Mouse (Mus musculus) cortical plate, adult 2 months (tissue): ENCODE measurements around the gene Palm. TPM values are rescaled to one million over a fixed set of nuclear protein-coding genes. Genes with fewer than 3 reads are reported as not detected.

Source experiments
- H3K27ac ChIP-seq: fragments of 200-500 bp; 2 replicates; pipeline ENCODE4 v1.5.1; 2012; ENCODE audit warnings: low read length, control low read depth, inconsistent platforms; ENCODE audit not compliant: insufficient read depth
- H3K4me1 ChIP-seq: fragments of 200-500 bp; 2 replicates; pipeline ENCODE4 v1.6.1; 2011; ENCODE audit warnings: low read length; ENCODE audit not compliant: control insufficient read depth, insufficient read depth
- H3K4me3 ChIP-seq: fragments of 200-500 bp; 2 replicates; pipeline ENCODE4 v1.5.1; 2011; ENCODE audit warnings: mild to moderate bottlenecking, low read length, control low read depth; ENCODE audit not compliant: insufficient read depth
- CTCF ChIP-seq: fragments of 200-500 bp; IDR thresholded peaks from 2 replicates; pipeline ENCODE4 v1.5.1; 2011; ENCODE audit warnings: mild to moderate bottlenecking, control low read depth, low read length; ENCODE audit not compliant: insufficient read depth; ENCODE audit errors: extremely low read depth
- POLR2A ChIP-seq: fragments of 200-500 bp; IDR thresholded peaks from 2 replicates; pipeline ENCODE4 v1.6.1; 2011; ENCODE audit warnings: mild to moderate bottlenecking, low read length, control low read depth; ENCODE audit not compliant: insufficient read depth; ENCODE audit errors: extremely low read depth
- polyA plus RNA-seq: library from polyadenylated mRNA; depleted of rRNA; stranded (reverse); fragments of >200 nt; gene quantifications from 2 replicates; pipeline ENCODE4 v1.2.3, GENCODE M21; 2012

Gene Palm
- polyA plus RNA-seq, 1 experiment = 294 TPM

DNA sequence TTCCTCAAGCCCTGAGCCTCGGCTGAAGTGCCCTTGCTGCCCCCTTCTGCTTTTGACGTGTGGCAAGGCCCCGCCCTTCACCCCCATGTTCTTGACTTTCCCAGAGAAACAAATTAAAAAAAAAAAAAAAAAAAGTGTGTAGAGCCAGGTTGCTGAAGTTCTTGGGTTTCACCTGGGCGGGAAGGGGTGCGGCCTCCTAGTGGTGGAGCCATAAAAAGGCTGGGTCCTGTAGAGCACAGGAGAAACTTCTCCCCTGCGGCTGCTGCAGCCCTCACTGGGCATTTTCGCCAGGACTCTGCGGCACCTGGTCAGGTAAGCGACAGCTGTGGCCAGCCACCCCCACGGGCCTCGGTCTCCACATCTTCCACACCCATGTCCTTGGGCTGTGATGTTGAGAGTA, 27.4 kb downstream of the Palm start, which contains the start of gene Misp:
Misp (plus strand) TSS at position 208 of the 400 bp plus-strand sequence.
- Histone ChIP-seq H3K27ac (no peak within 1 kb of the TSS), H3K4me3 (no peak within 1 kb of the TSS), H3K4me1 (no peaks in the 10 kb centered on the region)
- TF ChIP-seq POLR2A = no peak
- no peak for TF ChIP-seq CTCF

DNA sequence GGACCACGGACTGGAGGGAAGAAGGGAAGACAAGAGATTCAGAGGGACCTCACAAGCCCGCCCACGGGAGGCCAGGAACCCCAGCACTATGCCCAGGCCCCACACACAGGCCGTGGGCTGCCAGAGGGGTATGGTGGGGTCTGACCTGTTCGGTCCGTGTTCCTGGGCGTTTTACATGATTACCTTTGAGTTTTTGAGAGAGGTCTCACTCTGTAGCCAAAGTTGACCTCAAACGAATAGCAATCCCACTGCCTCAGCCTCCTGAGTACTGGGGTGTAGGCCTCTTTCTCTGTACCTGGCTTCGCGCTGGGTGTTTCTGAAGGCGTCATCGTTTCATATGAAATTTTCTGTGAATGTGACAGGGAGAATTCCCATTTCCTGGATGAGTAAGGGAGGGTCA, 28.4 kb downstream of the Palm start:
- Histone ChIP-seq H3K4me1 (no peaks in the 10 kb centered on the region), H3K27ac (no peak overlapping the region), H3K4me3 (no peak overlapping the region)
- TF ChIP-seq CTCF (no peak), POLR2A (no peak)

DNA sequence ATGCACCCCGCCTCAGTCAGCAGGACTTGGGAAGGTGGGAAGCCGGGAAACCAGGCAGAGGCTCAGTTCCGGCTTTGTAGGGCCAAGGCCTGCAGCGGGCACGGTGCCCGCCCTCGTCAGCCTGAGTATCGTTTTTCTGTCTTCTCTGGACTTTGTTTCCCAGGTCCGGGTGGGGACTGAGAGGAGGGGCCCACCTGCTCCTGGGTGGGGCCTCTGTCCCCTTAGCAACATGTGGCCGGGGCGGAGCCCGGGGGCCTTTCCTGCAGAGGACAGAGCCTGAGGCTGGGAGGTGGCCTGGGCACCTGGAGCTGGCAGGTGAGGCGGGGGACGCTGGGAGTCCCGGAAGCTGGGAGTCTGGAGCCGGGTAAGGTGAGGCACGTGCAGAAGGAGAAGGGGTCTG, 29.0 kb downstream of the Palm start:
- Histone ChIP-seq H3K4me1 (no peaks in the 10 kb centered on the region), H3K27ac (no peak overlapping the region), H3K4me3 (no peak overlapping the region)
- TF ChIP-seq CTCF (no peak), POLR2A (no peak)

- Histone ChIP-seq H3K4me1 (no peaks in the 10 kb centered on the region), H3K27ac (no peak overlapping the region), H3K4me3 (no peak overlapping the region)
- no peak for TF ChIP-seq POLR2A
- TF ChIP-seq CTCF = no peak
Measured at GRCm38 (mm10) chr10:79823011-79823410, 29.6 kb downstream of the Palm start.

GRCm38 (mm10) chr10:79824413-79824812, 31.0 kb downstream of the Palm start:
- Histone ChIP-seq H3K4me3 (no peak overlapping the region), H3K27ac (no peak overlapping the region), H3K4me1 (no peaks in the 10 kb centered on the region)
- TF ChIP-seq POLR2A = no peak
- TF ChIP-seq CTCF = no peak

DNA sequence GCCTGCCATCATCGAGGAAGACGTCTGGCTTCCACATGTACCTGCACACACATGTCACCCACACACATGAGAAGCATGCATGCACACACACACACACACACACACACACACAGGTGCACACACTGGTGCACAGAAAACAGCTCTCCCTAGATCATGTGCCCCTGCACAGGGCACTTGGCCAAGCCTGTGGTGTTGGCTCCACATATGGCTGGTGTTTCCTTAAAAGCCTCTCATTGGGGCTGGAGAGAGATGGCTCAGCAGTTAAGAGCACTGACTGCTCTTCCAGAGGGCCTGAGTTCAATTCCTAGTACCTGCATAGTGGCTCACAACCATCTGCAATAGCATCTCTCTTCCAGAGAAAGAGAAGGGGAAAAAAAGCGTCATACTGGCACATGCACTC, 38.2 kb downstream of the Palm start:
- TF ChIP-seq CTCF = no peak
- no peak for TF ChIP-seq POLR2A
- H3K27ac ChIP-seq = no peak overlapping the region
- no peak overlapping the region for H3K4me3 ChIP-seq
- no peaks in the 10 kb centered on the region for H3K4me1 ChIP-seq

GRCm38 (mm10) chr10:79832026-79832785, 38.8 kb downstream of the Palm start:
- no peaks in the 10 kb centered on the region for H3K4me1 ChIP-seq
- no peak overlapping the region for H3K4me3 ChIP-seq
- TF ChIP-seq CTCF = no peak
- no peak for TF ChIP-seq POLR2A
- no peak overlapping the region for H3K27ac ChIP-seq

DNA sequence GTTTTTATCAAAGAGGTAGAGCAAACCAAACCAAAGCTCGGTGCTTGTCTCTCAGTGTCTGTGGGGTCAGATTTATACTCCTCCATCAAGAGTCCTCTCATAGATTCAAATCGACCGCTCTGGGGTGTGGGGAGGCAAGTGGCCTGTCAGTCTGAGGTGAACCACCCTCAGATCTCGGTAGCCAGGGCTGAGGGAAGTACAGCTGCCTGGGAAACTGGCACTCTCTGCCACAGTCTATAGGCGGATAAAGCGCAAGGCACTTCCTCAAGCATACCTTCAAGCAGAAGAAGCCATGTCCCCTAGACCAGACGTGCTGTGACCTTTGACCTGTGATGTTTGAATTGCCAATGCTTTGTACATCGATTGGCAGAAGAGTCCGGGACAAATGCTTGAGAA, 39.4 kb downstream of the Palm start:
- no peak overlapping the region for H3K27ac ChIP-seq
- TF ChIP-seq POLR2A (no peak), CTCF (no peak)

DNA sequence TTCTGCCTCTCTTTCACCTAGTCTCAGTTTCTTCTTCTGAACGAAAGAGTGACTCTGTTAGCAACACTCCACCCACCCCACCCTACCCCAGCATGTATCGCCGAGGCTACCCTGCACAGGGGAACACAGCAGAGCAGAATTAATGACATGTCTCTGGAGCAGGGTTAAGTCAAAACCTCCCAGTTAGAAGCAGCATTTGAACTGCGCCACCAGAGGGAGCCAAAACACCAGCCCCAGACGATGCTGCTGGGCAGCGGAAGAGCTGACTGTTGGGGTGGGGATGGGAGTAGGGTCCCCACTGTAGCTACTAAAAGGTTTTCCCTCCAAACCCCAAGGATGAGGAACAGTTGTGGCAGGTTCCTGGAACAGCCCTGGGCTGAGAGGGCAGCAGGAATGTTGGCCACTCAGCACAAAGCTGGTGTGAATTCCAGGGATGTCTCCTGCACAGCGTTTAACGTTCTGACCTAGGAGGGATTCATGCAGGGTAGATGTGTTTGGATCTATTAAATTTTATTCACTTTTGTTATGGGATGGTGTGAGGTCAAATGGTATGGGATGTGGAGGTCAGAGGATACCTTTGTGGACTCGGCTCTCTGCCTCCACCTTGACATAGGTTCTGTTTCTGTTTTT, 41.5 kb downstream of the Palm start:
- no peak overlapping the region for H3K4me3 ChIP-seq
- H3K27ac ChIP-seq = no peak overlapping the region
- peak; percentile 93 for TF ChIP-seq CTCF
- TF ChIP-seq POLR2A = no peak

More for the DNA sequence above, 39.4 kb downstream of the Palm start:
- no peak overlapping the region for H3K4me3 ChIP-seq
- H3K4me1 ChIP-seq = no peaks in the 10 kb centered on the region

GRCm38 (mm10) chr10:79836918-79837317, 43.5 kb downstream of the Palm start:
- TF ChIP-seq POLR2A (no peak), CTCF (0 out of 2 replicates have a peak, but pooled peaks have one; percentile 7)
- no peaks in the 10 kb centered on the region for H3K4me1 ChIP-seq
- no peak overlapping the region for H3K27ac ChIP-seq
- H3K4me3 ChIP-seq = no peak overlapping the region

More for the DNA sequence above, 41.5 kb downstream of the Palm start:
- H3K4me1 ChIP-seq = no peaks in the 10 kb centered on the region

GRCm38 (mm10) chr10:79838151-79838550, 44.8 kb downstream of the Palm start:
- H3K4me3 ChIP-seq = no peak overlapping the region

More at GRCm38 (mm10) chr10:79838151-79838550, 44.8 kb downstream of the Palm start:
- no peak overlapping the region for H3K27ac ChIP-seq
- H3K4me1 ChIP-seq = no peaks in the 10 kb centered on the region
- TF ChIP-seq CTCF = no peak
- no peak for TF ChIP-seq POLR2A
